Mouse (Mus musculus) liver, adult 2 months (tissue): ENCODE data around the gene Snu13.

ENCODE experiments used
- CTCF ChIP-seq: fragments of 200-500 bp; IDR thresholded peaks from 2 replicates; pipeline ENCODE4 v1.5.1; 2011; ENCODE audit warnings: low read depth, low read length, control low read depth
- POLR2A ChIP-seq: fragments of 200-500 bp; IDR thresholded peaks from 2 replicates; pipeline ENCODE4 v1.6.1; 2011; ENCODE audit warnings: low read length, control low read depth; ENCODE audit not compliant: insufficient read depth; ENCODE audit errors: extremely low read depth

DNA sequence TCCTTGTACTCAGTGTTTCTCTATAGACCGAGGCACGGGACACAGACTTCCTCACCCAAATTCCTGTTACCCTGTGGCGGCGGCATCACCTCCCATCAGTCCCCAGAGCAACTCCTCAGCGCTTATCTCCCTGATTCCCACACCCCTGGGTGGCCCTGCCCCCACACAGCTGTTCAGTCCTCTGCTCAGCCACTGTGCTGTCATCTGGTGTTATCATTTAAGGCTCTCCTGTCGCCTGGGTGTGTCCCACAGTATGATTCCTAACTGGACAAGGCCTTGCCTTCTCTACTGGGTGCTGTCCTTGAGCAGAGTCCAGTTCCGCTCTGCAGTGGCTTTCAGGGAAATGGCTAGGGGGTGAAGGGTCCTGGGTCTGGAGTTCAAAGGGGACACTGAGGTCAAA lies 56.8 kb downstream of the Snu13 start:
- TF ChIP-seq CTCF = no peak
- no peak for TF ChIP-seq POLR2A
